Mouse (Mus musculus) heart, embryonic 14.5 days (tissue): ENCODE results near the gene Fam3a. TPM values are rescaled to one million over a fixed set of nuclear protein-coding genes. Genes with fewer than 3 reads are reported as not detected.

ENCODE experiments used
- polyA plus RNA-seq: library from polyadenylated mRNA; unstranded; fragments of >200 nt; fragmentation: Nextera tagmentation; extraction: Ambion mirVana; gene quantifications from 2 replicates; pipeline ENCODE4 v1.2.1, GENCODE M21; 2014

Fam3a gene
- polyA plus RNA-seq, 1 experiment from 2014 or later = 28.1 TPM

Other genes starting within 250 kb of the Fam3a start
- gene Tex28, start 225.4 kb downstream of the Fam3a start, polyA plus RNA-seq = not detected in 2 replicates
- 0.14 TPM in 1 of 2 replicates, not detected in the other for gene Tktl1, start 216.0 kb downstream of the Fam3a start, polyA plus RNA-seq
- 150 and 157 TPM in 2 replicates for gene Flna, start 143.5 kb downstream of the Fam3a start, polyA plus RNA-seq
- 13.9 and 17.8 TPM in 2 replicates for gene Emd, start 138.6 kb downstream of the Fam3a start, polyA plus RNA-seq
- 455 and 540 TPM in 2 replicates for gene Rpl10, start 122.5 kb downstream of the Fam3a start, polyA plus RNA-seq
- 59.5 and 64.5 TPM in 2 replicates for gene Taz, start 111.4 kb downstream of the Fam3a start, polyA plus RNA-seq
- gene Dnase1l1, start 110.9 kb downstream of the Fam3a start, polyA plus RNA-seq = 15.2 and 17.3 TPM in 2 replicates
- 110 and 118 TPM in 2 replicates for gene Atp6ap1, start 96.2 kb downstream of the Fam3a start, polyA plus RNA-seq
- 120 and 130 TPM in 2 replicates for gene Gdi1, start 88.3 kb downstream of the Fam3a start, polyA plus RNA-seq
- 40.2 and 43.2 TPM in 2 replicates for gene Fam50a, start 80.2 kb downstream of the Fam3a start, polyA plus RNA-seq
- 3.3 and 5.4 TPM in 2 replicates for gene Plxna3, start 64.2 kb downstream of the Fam3a start, polyA plus RNA-seq
- gene Lage3, start 39.7 kb downstream of the Fam3a start, polyA plus RNA-seq = 102 and 103 TPM in 2 replicates
- 64.3 and 67.2 TPM in 2 replicates for gene Ubl4a, start 20.1 kb downstream of the Fam3a start, polyA plus RNA-seq
- 14.4 and 14.5 TPM in 2 replicates for gene Slc10a3, start 19.9 kb downstream of the Fam3a start, polyA plus RNA-seq
- 21.5 and 22.1 TPM in 2 replicates for gene Ikbkg, start within 50 bp of the Fam3a start, polyA plus RNA-seq
- 16.0 and 17.9 TPM in 2 replicates for gene G6pdx, start 35.9 kb upstream of the Fam3a start, polyA plus RNA-seq
- not detected in 2 replicates for gene Gm6880, start 88.1 kb upstream of the Fam3a start, polyA plus RNA-seq
- gene Olfr1326-ps1, start 181.6 kb upstream of the Fam3a start, polyA plus RNA-seq = not detected in 2 replicates
- gene Olfr1325, start 199.4 kb upstream of the Fam3a start, polyA plus RNA-seq = not detected in 2 replicates